Mouse (Mus musculus): ENCODE results near the gene 2510039O18Rik.

- TF ChIP-seq CTCF (IDR thresholded peaks at IDR 0.05; ENCODE audit: extremely low read depth, insufficient read depth, low read length) (no peak), POLR2A (IDR thresholded peaks at IDR 0.05; ENCODE audit: extremely low read depth, insufficient read depth, low read length) (no peak)
These were observed 19.7 kb upstream of the 2510039O18Rik start for GRCm38 (mm10) chr4:147920973-147921372.

Measured in cortical plate, adult 2 months (tissue).